Mouse (Mus musculus) spleen, adult 2 months (tissue): Measurements from ENCODE around the gene Cfap298.

ENCODE experiments used
- CTCF ChIP-seq: fragments of 200-500 bp; IDR thresholded peaks from 2 replicates; pipeline ENCODE4 v1.5.1; 2011; ENCODE audit warnings: mild to moderate bottlenecking, inconsistent platforms; ENCODE audit not compliant: insufficient read depth, insufficient read length, insufficient replicate concordance; ENCODE audit errors: extremely low read depth
- POLR2A ChIP-seq: fragments of 200-500 bp; IDR thresholded peaks from 2 replicates; pipeline ENCODE4 v1.6.1; 2011; ENCODE audit warnings: low read depth, low read length, inconsistent platforms

DNA sequence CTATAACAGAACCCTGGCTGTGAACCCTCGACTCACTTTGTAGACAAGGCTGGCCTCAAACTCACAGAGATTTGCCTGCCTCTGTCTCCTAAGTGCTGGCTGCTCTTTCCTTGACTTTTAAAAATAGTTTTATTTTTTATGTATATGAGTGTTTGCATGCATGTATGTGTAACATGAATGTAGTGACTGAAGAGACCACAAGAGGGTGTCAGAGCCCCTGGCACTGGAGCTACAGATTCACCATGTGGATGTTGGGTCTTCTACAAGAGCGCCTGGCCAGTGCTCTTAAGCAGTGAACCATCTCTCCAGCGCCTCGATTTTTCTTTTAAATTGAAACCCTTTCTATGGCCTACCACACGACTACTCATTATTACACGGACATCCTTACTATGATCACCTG lies 18.9 kb upstream of the Cfap298 start:
- no peak for TF ChIP-seq POLR2A
- TF ChIP-seq CTCF = no peak
